Mouse (Mus musculus) neural tube, embryonic 11.5 days (tissue): ENCODE measurements around the gene Gbp3. TPM values are rescaled to one million over a fixed set of nuclear protein-coding genes. Genes with fewer than 3 reads are reported as not detected.

Source experiments
- ATAC-seq: fragments of 200-750 bp; cut with Nextera tagmentation; 2 replicates; pipeline ENCODE4 v1.8.0; 2017; ENCODE audit warnings: moderate number of reproducible peaks, mild to moderate bottlenecking, moderate TSS enrichment, moderate library complexity; ENCODE audit not compliant: insufficient read depth, low FRiP score, low TSS enrichment
- DNase-seq: peaks from one replicate; pipeline ENCODE4 v3.0.0-alpha.2; 2015; ENCODE audit warnings: low spot score
- H3K27ac ChIP-seq: fragments of 300-500 bp; sonication (generic); 2 replicates; pipeline ENCODE4 v1.5.1; 2014; ENCODE audit warnings: low read depth, mild to moderate bottlenecking, low read length
- H3K27me3 ChIP-seq: fragments of 300-500 bp; sonication (generic); 2 replicates; pipeline ENCODE4 v1.6.1; 2014; ENCODE audit warnings: mild to moderate bottlenecking, low read length, mixed read lengths; ENCODE audit not compliant: control insufficient read depth, insufficient read depth
- H3K36me3 ChIP-seq: fragments of 300-500 bp; sonication (generic); 2 replicates; pipeline ENCODE4 v1.6.1; 2014; ENCODE audit warnings: mild to moderate bottlenecking, low read length, moderate library complexity, mixed read lengths; ENCODE audit not compliant: control insufficient read depth, insufficient read depth
- H3K4me1 ChIP-seq: fragments of 300-500 bp; sonication (generic); 2 replicates; pipeline ENCODE4 v1.6.1; 2014; ENCODE audit warnings: low read length, mixed read lengths; ENCODE audit not compliant: control insufficient read depth, insufficient read depth
- H3K4me2 ChIP-seq: fragments of 300-500 bp; sonication (generic); 2 replicates; pipeline ENCODE4 v1.6.1; 2014; ENCODE audit warnings: low read depth, mild to moderate bottlenecking, moderate library complexity
- H3K4me3 ChIP-seq: fragments of 300-500 bp; sonication (generic); 2 replicates; pipeline ENCODE4 v1.5.1; 2014; ENCODE audit warnings: low read depth, low read length
- H3K9ac ChIP-seq: fragments of 300-500 bp; sonication (generic); 2 replicates; pipeline ENCODE4 v1.6.1; 2014; ENCODE audit warnings: mild to moderate bottlenecking, low read length
- H3K9me3 ChIP-seq: fragments of 300-500 bp; sonication (generic); 2 replicates; pipeline ENCODE4 v1.6.1; 2016; ENCODE audit warnings: low read length; ENCODE audit not compliant: control insufficient read depth
- WGBS: fragments of 180-500 bp; shearing (Covaris S2); extraction: QIAGEN DNeasy Blood & Tissue Kit; methylation state at CpG from one replicate; pipeline ENCODE4 v1.1.7; 2014; 5-methylcytosine and 5-hydroxymethylcytosine counted together
- polyA plus RNA-seq: library from polyadenylated mRNA; unstranded; fragments of >200 nt; fragmentation: Nextera tagmentation; extraction: Ambion mirVana; gene quantifications from 2 replicates; pipeline ENCODE4 v1.2.1, GENCODE M21; 2014

Gbp3 gene
- polyA plus RNA-seq, 1 experiment from 2014 or later, result 0.46 TPM

GRCm38 (mm10) chr3:142570738-142571137, 10.9 kb downstream of the Gbp3 start:
- no peak overlapping the region for H3K4me3 ChIP-seq
- no peaks in the 10 kb centered on the region for H3K4me1 ChIP-seq
- H3K27ac ChIP-seq, result no peak overlapping the region
- no peak overlapping the region for H3K4me2 ChIP-seq
- ATAC-seq, result no peak
- H3K9me3 ChIP-seq, result no peaks in the 10 kb centered on the region
- H3K36me3 ChIP-seq, result no peaks in the 10 kb centered on the region
- 88% methylated on average over 4 of the region's 4 CpGs for WGBS
- no peak for DNase-seq
- H3K9ac ChIP-seq, result no peak overlapping the region
- H3K27me3 ChIP-seq, result no peaks in the 10 kb centered on the region

GRCm38 (mm10) chr3:142577108-142577507, 17.3 kb downstream of the Gbp3 start:
- Histone ChIP-seq H3K36me3 (no peaks in the 10 kb centered on the region), H3K9me3 (no peaks in the 10 kb centered on the region), H3K27ac (no peak overlapping the region), H3K4me2 (no peak overlapping the region), H3K9ac (no peak overlapping the region), H3K4me1 (no peaks in the 10 kb centered on the region), H3K4me3 (no peak overlapping the region), H3K27me3 (no peaks in the 10 kb centered on the region)
- DNase-seq (no peak), ATAC-seq (no peak)
- WGBS, result 84% methylated on average over 3 of the region's 3 CpGs

GRCm38 (mm10) chr3:142578342-142578741, 18.5 kb downstream of the Gbp3 start:
- ATAC-seq (no peak), DNase-seq (no peak)
- Histone ChIP-seq H3K9ac (no peak overlapping the region), H3K27ac (no peak overlapping the region), H3K36me3 (no peaks in the 10 kb centered on the region), H3K4me1 (no peaks in the 10 kb centered on the region), H3K9me3 (no peaks in the 10 kb centered on the region), H3K27me3 (no peaks in the 10 kb centered on the region), H3K4me2 (no peak overlapping the region), H3K4me3 (no peak overlapping the region)
- 91% methylated on average over 4 of the region's 4 CpGs for WGBS

GRCm38 (mm10) chr3:142583067-142583466, 23.2 kb downstream of the Gbp3 start:
- no peaks in the 10 kb centered on the region for H3K9me3 ChIP-seq
- H3K27me3 ChIP-seq, result no peaks in the 10 kb centered on the region
- DNase-seq (no peak), ATAC-seq (no peak)
- no peak overlapping the region for H3K27ac ChIP-seq
- H3K36me3 ChIP-seq, result no peaks in the 10 kb centered on the region
- H3K4me3 ChIP-seq, result no peak overlapping the region
- H3K4me2 ChIP-seq, result no peak overlapping the region
- H3K9ac ChIP-seq, result no peak overlapping the region
- WGBS, result 92% methylated on average over 4 of the region's 4 CpGs
- H3K4me1 ChIP-seq, result no peaks in the 10 kb centered on the region

- H3K36me3 ChIP-seq, result no peaks in the 10 kb centered on the region
- no peaks in the 10 kb centered on the region for H3K9me3 ChIP-seq
- no peaks in the 10 kb centered on the region for H3K4me1 ChIP-seq
- no peak overlapping the region for H3K4me3 ChIP-seq
- no peaks in the 10 kb centered on the region for H3K27me3 ChIP-seq
- no peak overlapping the region for H3K9ac ChIP-seq
- H3K4me2 ChIP-seq, result no peak overlapping the region
- DNase-seq (no peak), ATAC-seq (no peak)
- no peak overlapping the region for H3K27ac ChIP-seq
Observed at GRCm38 (mm10) chr3:142587386-142587785, 27.6 kb downstream of the Gbp3 start.

GRCm38 (mm10) chr3:142588888-142589287, 29.1 kb downstream of the Gbp3 start:
- ATAC-seq, result no peak
- Histone ChIP-seq H3K9me3 (no peaks in the 10 kb centered on the region), H3K4me2 (no peak overlapping the region), H3K36me3 (no peaks in the 10 kb centered on the region), H3K27me3 (no peaks in the 10 kb centered on the region), H3K4me3 (no peak overlapping the region), H3K9ac (no peak overlapping the region), H3K4me1 (no peaks in the 10 kb centered on the region), H3K27ac (no peak overlapping the region)
- DNase-seq, result no peak
- 77% methylated on average over 2 of the region's 2 CpGs for WGBS

GRCm38 (mm10) chr3:142590431-142591067, 30.7 kb downstream of the Gbp3 start:
- Histone ChIP-seq H3K9me3 (no peaks in the 10 kb centered on the region), H3K4me1 (no peaks in the 10 kb centered on the region), H3K4me2 (no peak overlapping the region), H3K27ac (no peak overlapping the region), H3K36me3 (no peaks in the 10 kb centered on the region), H3K27me3 (no peaks in the 10 kb centered on the region), H3K4me3 (no peak overlapping the region), H3K9ac (no peak overlapping the region)
- DNase-seq, result no peak
- no peak for ATAC-seq
- 84% methylated on average over 4 of the region's 4 CpGs for WGBS

GRCm38 (mm10) chr3:142594547-142594946, 34.7 kb downstream of the Gbp3 start, which contains the start of gene Gbp2b:
TSS of gene Gbp2b (plus strand) at chr3:142594847.
- Histone ChIP-seq H3K4me2 (no peak within 1 kb of the TSS), H3K27me3 (no peaks in the 10 kb centered on the region), H3K36me3 (no peaks in the 10 kb centered on the region), H3K9me3 (no peaks in the 10 kb centered on the region), H3K9ac (no peak within 1 kb of the TSS), H3K27ac (no peak within 1 kb of the TSS), H3K4me3 (no peak within 1 kb of the TSS), H3K4me1 (no peaks in the 10 kb centered on the region)
- DNase-seq (no peak), ATAC-seq (no peak)
- WGBS, result 58% methylated on average over 1 of the region's 1 CpGs

GRCm38 (mm10) chr3:142597923-142598322, 38.1 kb downstream of the Gbp3 start:
- no peak overlapping the region for H3K27ac ChIP-seq
- H3K4me3 ChIP-seq, result no peak overlapping the region
- no peaks in the 10 kb centered on the region for H3K27me3 ChIP-seq
- no peak overlapping the region for H3K4me2 ChIP-seq
- no peak overlapping the region for H3K9ac ChIP-seq
- DNase-seq, result no peak
- ATAC-seq, result no peak
- 80% methylated on average over 3 of the region's 3 CpGs for WGBS
- no peaks in the 10 kb centered on the region for H3K9me3 ChIP-seq
- no peaks in the 10 kb centered on the region for H3K36me3 ChIP-seq
- H3K4me1 ChIP-seq, result no peaks in the 10 kb centered on the region
